Mouse (Mus musculus) erythroblast, embryonic 14.5 days (primary cell): ENCODE results near the gene Minos1.

Experiments used
- GATA1 ChIP-seq: IDR thresholded peaks from 2 replicates; pipeline ENCODE4 v1.6.1; 2012; ENCODE audit warnings: low read length, inconsistent platforms, mixed read lengths
- TAL1 ChIP-seq: IDR thresholded peaks from 3 replicates; pipeline ENCODE4 v1.6.1; 2012; ENCODE audit warnings: low read length, inconsistent platforms, mixed read lengths

DNA sequence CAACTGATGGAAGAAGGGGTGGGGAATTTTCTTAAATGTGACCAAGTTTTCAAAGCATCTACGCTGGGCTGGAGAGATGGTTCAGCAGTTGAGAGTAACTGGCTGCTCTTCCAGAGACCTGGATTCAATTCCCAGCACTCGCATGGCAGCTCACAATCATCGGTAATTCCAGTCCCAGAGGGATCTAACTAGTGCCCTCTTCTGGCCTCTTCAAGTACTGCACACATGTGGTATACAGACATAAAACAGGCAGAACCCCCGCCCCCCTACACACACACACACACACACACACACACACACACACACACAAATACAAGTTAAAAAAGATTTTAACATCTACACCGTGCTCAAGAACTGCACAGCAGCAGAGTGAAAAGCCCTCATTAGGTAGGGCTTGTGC lies 15.2 kb downstream of the Minos1 start:
- TF ChIP-seq TAL1 (no peak), GATA1 (no peak)
